8 mouse cellular contexts compared by ENCODE assay signal in genomic region chr7:116701466-116702342, GRCm38 (mm10).
A peak's percentile ranks its signal among the peaks of the same experiment; 100 is the strongest.
DNase-seq lines count a peak whose midpoint lies in the region; ATAC-seq and TF ChIP-seq lines count a peak whose summit lies in the region.

No protein-coding gene starts in this region.

- H3K27me3 ChIP-seq in forebrain, embryonic 11.5 days (ENCODE audit: control insufficient read depth, insufficient read depth, low read length) = no peaks in the 10 kb centered on the region

- H3K9ac ChIP-seq in forebrain, embryonic 11.5 days (ENCODE audit: low read length) = no peak overlapping the region

- H3K4me3 ChIP-seq in forebrain, embryonic 11.5 days (ENCODE audit: low read depth, low read length) = no peak overlapping the region
- no peak overlapping the region for H3K4me3 ChIP-seq in lung, adult 2 months (replicated peaks; ENCODE audit: extremely low read depth, low read depth, low read length)

- no peak overlapping the region for H3K27ac ChIP-seq in forebrain, embryonic 11.5 days (ENCODE audit: low read depth, low read length)

- no peaks in the 10 kb centered on the region for H3K4me1 ChIP-seq in forebrain, embryonic 11.5 days (replicated peaks; ENCODE audit: control insufficient read depth, insufficient read depth, low read length)
- no peaks in the 10 kb centered on the region for H3K4me1 ChIP-seq in lung, adult 2 months (ENCODE audit: control insufficient read depth, insufficient read depth, low read length)

- peak; percentile 56 for ATAC-seq in forebrain, embryonic 11.5 days (replicated peaks; ENCODE audit: low FRiP score)

- H3K9me3 ChIP-seq in forebrain, embryonic 11.5 days (ENCODE audit: control insufficient read depth, low read length) = no peaks in the 10 kb centered on the region

- no peak for TF ChIP-seq POLR2A in lung, adult 2 months (IDR thresholded peaks at IDR 0.05; ENCODE audit: borderline replicate concordance, extremely low read depth, low read depth, low read length)

- 48% methylated on average over 14 of the region's 14 CpGs for WGBS in forebrain, embryonic 11.5 days
- WGBS in lung, adult 2 months = 30% methylated on average over 14 of the region's 14 CpGs

- DNase-seq in 416B (ENCODE audit: low read depth) = peak; percentile 32
- DNase-seq in adrenal gland, postnatal 4 days (ENCODE audit: low spot score in 2 of 2) = peak; percentile 48 to 60
- DNase-seq in forebrain, embryonic 11.5 days (ENCODE audit: low spot score) = peak; percentile 92
- DNase-seq in heart, postnatal 10 days = peak; percentile 86 to 91
- peak; percentile 63 to 88 for DNase-seq in kidney, postnatal 36 days
- DNase-seq in lung, adult 2 months = peak; percentile 31
- peak; percentile 56 for DNase-seq in ovary, postnatal 10 days (ENCODE audit: low spot score)
- DNase-seq in thymus, postnatal 14 days = peak; percentile 23

- H3K36me3 ChIP-seq in forebrain, embryonic 11.5 days (ENCODE audit: control insufficient read depth, insufficient read depth, low read length) = no peaks in the 10 kb centered on the region

- peak; percentile 65 for TF ChIP-seq CTCF in lung, adult 2 months (IDR thresholded peaks at IDR 0.05; ENCODE audit: insufficient read depth, low read length)

- no peak overlapping the region for H3K4me2 ChIP-seq in forebrain, embryonic 11.5 days (ENCODE audit: low read depth, low read length, severe bottlenecking)

- intact Hi-C loops in heart, postnatal 10 days (cut with DNase I) = loop anchor here (1.0 to 10.0 kb wide), 5 partner anchors 243 to 1401 kb away; partner anchors contain the start of gene Xylt1

Comparison
In these comparisons a context has a peak if more than half of its experiments do, and no peak if none do; other contexts are left out.
1. DNase-seq: peak in every context shown above with its lines; median percentile 92 in forebrain, embryonic 11.5 days; 88 in heart, postnatal 10 days; 76 in kidney, postnatal 36 days; 56 in ovary, postnatal 10 days; 54 in adrenal gland, postnatal 4 days; 32 in 416B; 31 in lung, adult 2 months; 23 in thymus, postnatal 14 days.